Mouse (Mus musculus) heart, embryonic 16.5 days (tissue): ENCODE data around the gene Gsdma. TPM values are rescaled to one million over a fixed set of nuclear protein-coding genes. Genes with fewer than 3 reads are reported as not detected.

Experiments used
- ATAC-seq: fragments of 200-750 bp; cut with Nextera tagmentation; replicated peaks from 2 replicates; pipeline ENCODE4 v1.8.0; 2017; ENCODE audit warnings: moderate number of reproducible peaks; ENCODE audit not compliant: insufficient read depth, low FRiP score; ENCODE audit errors: extremely low read depth
- H3K27ac ChIP-seq: fragments of 300-500 bp; sonication (generic); 2 replicates; pipeline ENCODE4 v1.5.1; 2014; ENCODE audit warnings: mild to moderate bottlenecking, low read length, control low read depth, moderate library complexity
- H3K27me3 ChIP-seq: fragments of 300-500 bp; sonication (generic); 2 replicates; pipeline ENCODE4 v1.6.1; 2014; ENCODE audit warnings: low read length, mixed read lengths; ENCODE audit not compliant: control insufficient read depth, insufficient read depth
- H3K36me3 ChIP-seq: fragments of 300-500 bp; sonication (generic); 2 replicates; pipeline ENCODE4 v1.6.1; 2014; ENCODE audit not compliant: control insufficient read depth, insufficient read depth
- H3K4me1 ChIP-seq: fragments of 300-500 bp; sonication (generic); 2 replicates; pipeline ENCODE4 v1.6.1; 2014; ENCODE audit warnings: low read length, mixed read lengths; ENCODE audit not compliant: control insufficient read depth, insufficient read depth
- H3K4me2 ChIP-seq: fragments of 300-500 bp; sonication (generic); 2 replicates; pipeline ENCODE4 v1.6.1; 2014; ENCODE audit warnings: low read depth, mild to moderate bottlenecking, control low read depth, low read length
- H3K4me3 ChIP-seq: fragments of 300-500 bp; sonication (generic); 2 replicates; pipeline ENCODE4 v1.5.1; 2014; ENCODE audit warnings: mild to moderate bottlenecking, control low read depth, low read length
- H3K9ac ChIP-seq: fragments of 300-500 bp; sonication (generic); 2 replicates; pipeline ENCODE4 v1.6.1; 2014; ENCODE audit warnings: low read length, control low read depth
- H3K9me3 ChIP-seq: fragments of 300-500 bp; sonication (generic); replicated peaks from 2 replicates; pipeline ENCODE4 v1.6.1; 2016; ENCODE audit warnings: low read length; ENCODE audit not compliant: control insufficient read depth
- WGBS: fragments of 180-500 bp; shearing (Covaris S2); extraction: QIAGEN DNeasy Blood & Tissue Kit; methylation state at CpG from one replicate; pipeline ENCODE4 v1.1.7; 2014; 5-methylcytosine and 5-hydroxymethylcytosine counted together
- polyA plus RNA-seq: library from polyadenylated mRNA; unstranded; fragments of >200 nt; fragmentation: Nextera tagmentation; extraction: Ambion mirVana; gene quantifications from 2 replicates; pipeline ENCODE4 v1.2.1, GENCODE M21; 2015

Gsdma gene
- polyA plus RNA-seq, 1 experiment from 2014 or later, result not detected

GRCm38 (mm10) chr11:98699911-98700310 is 35.8 kb downstream of the Gsdma start:
- Histone ChIP-seq H3K9me3 (no peaks in the 10 kb centered on the region), H3K4me1 (peaks cover 3% of the 10 kb centered on the region), H3K4me2 (no peak overlapping the region), H3K27me3 (no peaks in the 10 kb centered on the region), H3K36me3 (peaks cover 11% of the 10 kb centered on the region), H3K4me3 (no peak overlapping the region), H3K27ac (no peak overlapping the region), H3K9ac (no peak overlapping the region)
- no peak for ATAC-seq
- WGBS, result 25% methylated on average over 4 of the region's 4 CpGs

DNA sequence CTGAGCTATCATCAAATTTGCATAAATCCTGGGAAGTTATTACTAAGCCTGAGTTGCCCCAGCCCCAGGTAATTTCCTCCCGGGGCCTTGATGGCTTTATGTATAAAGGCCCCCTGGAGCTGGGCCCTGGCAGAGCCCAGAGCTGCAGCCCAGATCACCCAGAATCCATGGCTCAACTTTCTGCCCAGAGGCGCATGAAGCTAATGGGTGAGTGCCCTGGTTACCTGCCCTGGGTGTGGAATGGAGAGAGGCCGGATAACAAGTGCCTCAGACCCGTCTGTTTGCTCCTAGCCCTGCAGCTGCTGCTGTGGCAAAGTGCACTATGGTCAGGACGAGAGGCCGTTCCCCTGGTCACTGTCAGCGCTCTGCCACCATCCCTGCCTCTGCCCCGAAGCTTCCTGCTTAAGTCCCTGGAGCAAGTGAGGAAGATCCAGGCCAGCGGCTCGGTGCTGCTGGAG is 37.1 kb downstream of the Gsdma start, which contains the start of gene Csf3:
Gene Csf3 (plus strand): TSS at position 51 of the 458 bp plus-strand sequence.
- peaks cover 3% of the 10 kb centered on the region; the same call in 1 of the 2 replicates for H3K4me1 ChIP-seq
- no peaks in the 10 kb centered on the region for H3K9me3 ChIP-seq
- no peaks in the 10 kb centered on the region for H3K27me3 ChIP-seq
- 54% methylated on average over 10 of the region's 10 CpGs for WGBS
- H3K27ac ChIP-seq, result no peak within 1 kb of the TSS
- H3K4me3 ChIP-seq, result no peak within 1 kb of the TSS
- H3K36me3 ChIP-seq, result peaks cover 15% of the 10 kb centered on the region
- no peak within 1 kb of the TSS for H3K4me2 ChIP-seq
- no peak within 1 kb of the TSS for H3K9ac ChIP-seq
- no peak for ATAC-seq

DNA sequence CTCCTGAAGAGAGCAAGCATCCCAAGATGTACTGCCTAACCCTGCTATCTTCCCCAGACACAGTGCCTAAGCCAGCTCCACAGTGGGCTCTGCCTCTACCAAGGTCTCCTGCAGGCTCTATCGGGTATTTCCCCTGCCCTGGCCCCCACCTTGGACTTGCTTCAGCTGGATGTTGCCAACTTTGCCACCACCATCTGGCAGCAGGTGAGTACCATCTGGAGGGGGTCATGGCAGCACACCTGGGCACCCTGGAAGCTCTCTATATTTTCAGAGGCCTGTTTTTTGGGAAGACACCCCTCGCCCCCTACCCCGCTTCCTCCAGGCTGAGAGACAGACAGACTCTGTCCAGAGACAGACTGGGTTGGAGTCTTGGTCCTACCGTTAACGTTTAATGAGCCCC is 38.2 kb downstream of the Gsdma start:
- no peaks in the 10 kb centered on the region for H3K9me3 ChIP-seq
- 63% methylated on average over 5 of the region's 5 CpGs for WGBS
- H3K36me3 ChIP-seq, result peaks cover 18% of the 10 kb centered on the region
- no peak overlapping the region for H3K27ac ChIP-seq
- H3K9ac ChIP-seq, result no peak overlapping the region
- no peaks in the 10 kb centered on the region for H3K27me3 ChIP-seq
- no peak for ATAC-seq
- peaks cover 5% of the 10 kb centered on the region; the same call in 1 of the 2 replicates for H3K4me1 ChIP-seq
- no peak overlapping the region for H3K4me3 ChIP-seq
- H3K4me2 ChIP-seq, result no peak overlapping the region

DNA sequence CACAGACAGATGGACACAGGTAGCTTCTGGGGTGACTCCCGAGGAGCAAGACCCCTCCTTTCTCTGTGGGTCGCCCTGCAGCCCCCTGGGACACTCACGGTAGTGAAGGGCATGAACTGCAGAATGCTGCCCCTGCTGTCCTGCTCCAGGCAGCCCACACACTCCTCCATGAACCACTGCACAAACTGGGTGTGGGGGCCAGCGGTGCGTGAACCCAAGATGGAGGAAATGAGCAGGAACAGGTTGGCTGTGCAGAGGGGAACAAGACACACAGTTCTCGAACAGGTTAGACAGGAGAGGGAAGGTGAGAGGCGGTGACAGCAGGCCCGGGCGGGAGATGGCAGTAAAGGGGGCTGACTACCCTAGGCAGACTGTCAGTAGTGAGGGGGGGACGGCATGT is 40.9 kb downstream of the Gsdma start:
- H3K4me1 ChIP-seq, result peaks cover 28% of the 10 kb centered on the region
- no peak for ATAC-seq
- H3K9ac ChIP-seq, result no peak overlapping the region
- no peak overlapping the region for H3K4me3 ChIP-seq
- no peaks in the 10 kb centered on the region for H3K27me3 ChIP-seq
- no peak overlapping the region for H3K4me2 ChIP-seq
- 89% methylated on average over 10 of the region's 10 CpGs for WGBS
- H3K9me3 ChIP-seq, result no peaks in the 10 kb centered on the region
- H3K27ac ChIP-seq, result no peak overlapping the region
- peaks cover 21% of the 10 kb centered on the region for H3K36me3 ChIP-seq

DNA sequence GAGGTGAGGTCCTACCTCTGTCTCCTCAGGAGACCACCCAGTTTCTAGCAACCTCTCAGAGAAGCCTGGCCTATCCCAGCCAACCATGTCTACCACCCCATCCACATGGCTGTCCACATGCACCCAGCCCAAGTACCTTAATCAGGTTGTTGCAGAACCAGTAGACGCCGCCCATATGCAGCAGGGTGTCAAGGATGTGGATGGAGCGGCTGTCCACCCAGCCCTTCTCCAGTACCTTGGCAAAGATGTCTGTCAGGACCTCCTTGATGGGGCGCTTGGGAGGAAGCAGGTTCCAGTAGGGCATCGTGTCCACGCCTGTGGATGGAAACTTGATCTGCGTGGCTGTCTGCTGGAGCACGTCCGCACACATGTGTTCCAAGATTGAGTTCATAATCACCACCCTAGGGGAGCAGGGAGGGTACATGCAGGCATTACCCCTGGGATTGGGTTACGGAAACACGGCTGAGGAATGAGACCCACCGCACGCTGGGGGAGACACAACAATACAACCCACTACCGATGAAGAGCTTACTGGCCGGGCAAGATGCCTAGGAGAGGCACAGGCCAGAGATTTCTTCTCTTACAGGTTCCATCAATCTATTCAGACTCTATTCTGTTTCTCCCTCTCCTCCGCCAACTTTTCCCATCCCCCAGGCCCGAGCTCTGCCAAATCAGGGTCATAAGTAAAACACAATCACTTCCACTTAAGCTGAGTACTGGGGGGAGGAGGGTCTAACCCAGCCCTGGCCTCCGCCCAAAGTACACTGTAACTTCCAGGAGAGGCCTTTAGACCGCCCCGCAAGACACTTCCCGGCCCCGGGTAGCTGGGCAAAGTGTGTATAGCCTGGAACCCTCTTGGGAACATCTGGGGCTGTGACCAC is 43.5 kb downstream of the Gsdma start:
- Histone ChIP-seq H3K9ac (no peak overlapping the region), H3K27me3 (no peaks in the 10 kb centered on the region), H3K4me1 (peaks cover 37% of the 10 kb centered on the region), H3K27ac (peak overlapping the region; percentile 82), H3K9me3 (no peaks in the 10 kb centered on the region), H3K4me3 (no peak overlapping the region), H3K36me3 (peaks cover 25% of the 10 kb centered on the region), H3K4me2 (peak overlapping the region; percentile 3; the same call in 1 of the 2 replicates)
- 70% methylated on average over 22 of the region's 22 CpGs for WGBS
- peak; percentile 50; the same call in 1 of the 2 replicates for ATAC-seq

GRCm38 (mm10) chr11:98708282-98708956 is 44.3 kb downstream of the Gsdma start:
- Histone ChIP-seq H3K4me3 (no peak overlapping the region), H3K4me1 (peaks cover 37% of the 10 kb centered on the region), H3K9me3 (no peaks in the 10 kb centered on the region), H3K4me2 (peak overlapping the region; percentile 3; the same call in 1 of the 2 replicates), H3K9ac (no peak overlapping the region), H3K27ac (peak overlapping the region; percentile 82), H3K27me3 (no peaks in the 10 kb centered on the region), H3K36me3 (peaks cover 29% of the 10 kb centered on the region)
- WGBS, result 63% methylated on average over 19 of the region's 19 CpGs
- no peak for ATAC-seq

DNA sequence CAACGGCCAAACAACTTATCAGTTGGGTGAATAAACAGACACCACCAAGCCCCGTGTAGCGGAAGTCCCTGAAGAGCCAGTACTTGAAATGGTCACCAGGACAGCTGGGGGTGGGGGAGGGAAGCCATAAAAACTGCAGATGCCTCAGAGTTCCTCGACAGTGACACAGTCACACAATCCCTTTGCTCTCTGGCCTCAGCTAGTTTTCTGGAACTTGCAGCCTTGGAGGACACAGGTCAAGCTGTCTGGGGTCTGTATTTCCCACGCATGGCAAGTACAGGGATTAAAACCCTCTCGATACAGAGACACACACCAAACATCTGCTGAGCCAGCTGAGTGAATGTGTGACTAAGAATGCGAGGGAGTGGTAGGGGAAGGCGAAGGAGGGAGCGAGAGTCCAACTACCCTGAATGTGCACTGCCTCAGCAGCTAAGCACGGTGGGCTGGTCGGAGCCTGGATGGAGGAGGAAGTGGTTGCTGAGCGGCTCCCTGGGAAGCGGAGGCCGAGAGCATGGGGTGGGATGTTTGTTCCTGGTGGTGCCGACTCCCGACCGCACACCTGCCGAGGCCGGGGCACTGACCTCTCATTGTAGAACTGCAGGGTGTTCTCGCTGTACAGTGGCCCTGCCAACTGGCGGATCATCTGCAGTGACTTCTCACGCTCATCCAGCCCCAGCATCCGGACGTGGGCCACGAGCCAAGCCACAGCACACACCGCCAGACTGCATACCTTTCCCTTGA is 45.0 kb downstream of the Gsdma start:
- WGBS, result 55% methylated on average over 26 of the region's 26 CpGs
- Histone ChIP-seq H3K9me3 (no peaks in the 10 kb centered on the region), H3K27ac (peak overlapping the region; percentile 82), H3K4me2 (peak overlapping the region; percentile 24), H3K4me3 (no peak overlapping the region), H3K36me3 (peaks cover 37% of the 10 kb centered on the region), H3K9ac (peak overlapping the region; percentile 2), H3K27me3 (no peaks in the 10 kb centered on the region), H3K4me1 (peaks cover 37% of the 10 kb centered on the region)
- ATAC-seq, result peak; percentile 23; the same call in 1 of the 2 replicates

DNA sequence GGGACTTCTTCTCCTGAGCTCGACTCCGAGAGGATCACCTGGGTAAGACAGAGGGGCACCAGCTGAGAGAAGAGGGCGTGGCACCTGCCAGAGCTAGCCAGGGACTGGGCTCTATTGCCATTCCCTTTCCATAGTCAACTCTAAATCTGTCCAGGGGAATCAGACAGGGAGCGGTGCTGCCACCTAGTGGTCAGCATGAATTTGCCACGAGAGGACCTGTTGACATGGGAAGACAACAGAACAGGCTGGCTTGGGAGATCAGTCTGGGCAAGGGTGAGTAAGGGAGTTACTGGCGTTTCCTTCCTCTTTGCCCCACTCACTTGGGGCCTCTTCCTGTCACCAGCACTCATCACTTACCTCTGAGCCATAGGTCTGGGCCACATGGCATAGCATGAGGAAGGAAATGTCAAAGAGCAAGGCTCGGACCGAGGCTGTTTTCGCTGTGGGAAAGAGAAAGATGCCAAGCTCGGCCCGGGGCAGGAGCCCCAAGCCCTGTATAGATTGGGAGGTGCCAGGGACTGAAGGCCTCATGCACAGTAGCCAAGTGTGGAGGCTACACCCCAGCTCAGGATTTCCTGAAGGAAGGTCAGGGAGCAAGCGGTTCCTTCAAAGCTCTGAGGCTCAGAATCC is 46.4 kb downstream of the Gsdma start:
- no peak overlapping the region for H3K4me3 ChIP-seq
- no peak overlapping the region for H3K9ac ChIP-seq
- peak; percentile 28; the same call in 1 of the 2 replicates for ATAC-seq
- peaks cover 28% of the 10 kb centered on the region for H3K36me3 ChIP-seq
- no peaks in the 10 kb centered on the region for H3K27me3 ChIP-seq
- 40% methylated on average over 12 of the region's 12 CpGs for WGBS
- peaks cover 37% of the 10 kb centered on the region for H3K4me1 ChIP-seq
- no peak overlapping the region for H3K4me2 ChIP-seq
- peak overlapping the region; percentile 82 for H3K27ac ChIP-seq
- no peaks in the 10 kb centered on the region for H3K9me3 ChIP-seq
